Comparison of ENCODE assay signal across 8 mouse cellular contexts in genomic region chr15:98762201-98762621, GRCm38 (mm10). TPM values are rescaled to one million over a fixed set of nuclear protein-coding genes. Genes with fewer than 3 reads are reported as not detected.
A peak's percentile ranks its signal among the peaks of the same experiment; 100 is the strongest.
DNase-seq lines count a peak whose midpoint lies in the region; ATAC-seq lines count a peak whose summit lies in the region.

No protein-coding gene starts in this region.

- DNase-seq in 3T3-L1 (ENCODE audit: low read depth, low spot score) (peak; percentile 75), liver (peak; percentile 77)
- DNase-seq in adrenal gland, postnatal 25 days, result peak; percentile 82

- peak overlapping the region; percentile 86 for H3K27ac ChIP-seq in embryonic facial prominence, embryonic 12.5 days
- peak overlapping the region; percentile 74 for H3K27ac ChIP-seq in heart, embryonic 11.5 days (ENCODE audit: low read depth, low read length)
- H3K27ac ChIP-seq in kidney, embryonic 16.5 days (ENCODE audit: low read length), result peak overlapping the region; percentile 89
- peak overlapping the region; percentile 81 for H3K27ac ChIP-seq in stomach, embryonic 14.5 days (ENCODE audit: low read length)

- H3K36me3 ChIP-seq in embryonic facial prominence, embryonic 12.5 days, result peaks cover 16% of the 10 kb centered on the region; the same call in 1 of the 2 replicates
- H3K36me3 ChIP-seq in heart, embryonic 11.5 days (ENCODE audit: control insufficient read depth, insufficient read depth, low read length), result peaks cover 4% of the 10 kb centered on the region; the same call in 1 of the 2 replicates
- peaks cover 10% of the 10 kb centered on the region; the same call in 1 of the 2 replicates for H3K36me3 ChIP-seq in kidney, embryonic 16.5 days (ENCODE audit: insufficient read depth, low read length)
- peaks cover 5% of the 10 kb centered on the region; the same call in 1 of the 2 replicates for H3K36me3 ChIP-seq in stomach, embryonic 14.5 days (ENCODE audit: control insufficient read depth, insufficient read depth, low read length)

- peak; percentile 68 for ATAC-seq in embryonic facial prominence, embryonic 12.5 days (ENCODE audit: insufficient number of reproducible peaks, insufficient read depth, low FRiP score, low TSS enrichment)
- ATAC-seq in heart, embryonic 11.5 days (replicated peaks; ENCODE audit: insufficient number of reproducible peaks, low FRiP score, low TSS enrichment), result peak; percentile 71
- ATAC-seq in kidney, embryonic 16.5 days (ENCODE audit: low FRiP score, low TSS enrichment), result peak; percentile 87
- peak; percentile 23; the same call in 1 of the 2 replicates for ATAC-seq in monocyte, adult 5-6 weeks (replicated peaks; ENCODE audit: insufficient number of reproducible peaks, low FRiP score, low TSS enrichment, poor library complexity, severe bottlenecking)
- peak; percentile 82 for ATAC-seq in stomach, embryonic 14.5 days (ENCODE audit: insufficient number of reproducible peaks, insufficient read depth, low FRiP score, low read depth)

- WGBS in embryonic facial prominence, embryonic 12.5 days, result under 1% methylated on average over 18 of the region's 24 CpGs
- WGBS in heart, embryonic 11.5 days (ENCODE audit: insufficient replicate concordance), result under 1% methylated on average over 21 of the region's 24 CpGs
- WGBS in kidney, embryonic 16.5 days, result under 1% methylated on average over 23 of the region's 24 CpGs
- WGBS in stomach, embryonic 14.5 days, result 2% methylated on average over 18 of the region's 24 CpGs

- peak overlapping the region; percentile 89 for H3K4me2 ChIP-seq in embryonic facial prominence, embryonic 12.5 days (replicated peaks)
- peak overlapping the region; percentile 93 for H3K4me2 ChIP-seq in heart, embryonic 11.5 days
- peak overlapping the region; percentile 86 for H3K4me2 ChIP-seq in kidney, embryonic 16.5 days (replicated peaks; ENCODE audit: low read depth, low read length)
- peak overlapping the region; percentile 71 for H3K4me2 ChIP-seq in stomach, embryonic 14.5 days (replicated peaks; ENCODE audit: low read depth, low read length)

- peaks cover 18% of the 10 kb centered on the region for H3K4me1 ChIP-seq in embryonic facial prominence, embryonic 12.5 days
- H3K4me1 ChIP-seq in heart, embryonic 11.5 days (ENCODE audit: control insufficient read depth, insufficient read depth, low read length), result peaks cover 10% of the 10 kb centered on the region; the same call in 1 of the 2 replicates
- H3K4me1 ChIP-seq in kidney, embryonic 16.5 days (ENCODE audit: insufficient read depth, low read length), result peaks cover 19% of the 10 kb centered on the region
- H3K4me1 ChIP-seq in stomach, embryonic 14.5 days (ENCODE audit: control insufficient read depth, insufficient read depth, low read length), result peaks cover 5% of the 10 kb centered on the region; the same call in 1 of the 2 replicates

- H3K9ac ChIP-seq in embryonic facial prominence, embryonic 12.5 days, result peak overlapping the region; percentile 89
- peak overlapping the region; percentile 86 for H3K9ac ChIP-seq in heart, embryonic 11.5 days (ENCODE audit: low read depth, low read length)
- peak overlapping the region; percentile 93 for H3K9ac ChIP-seq in kidney, embryonic 16.5 days (replicated peaks; ENCODE audit: low read length)
- peak overlapping the region; percentile 87 for H3K9ac ChIP-seq in stomach, embryonic 14.5 days (replicated peaks; ENCODE audit: low read depth, low read length)

- H3K9me3 ChIP-seq in embryonic facial prominence, embryonic 12.5 days, result no peaks in the 10 kb centered on the region
- no peaks in the 10 kb centered on the region for H3K9me3 ChIP-seq in heart, embryonic 11.5 days (replicated peaks; ENCODE audit: control insufficient read depth, low read length)
- H3K9me3 ChIP-seq in kidney, embryonic 16.5 days (ENCODE audit: low read length), result no peaks in the 10 kb centered on the region
- H3K9me3 ChIP-seq in stomach, embryonic 14.5 days (ENCODE audit: control insufficient read depth, low read depth, low read length), result no peaks in the 10 kb centered on the region

- peaks cover 6% of the 10 kb centered on the region; the same call in 1 of the 2 replicates for H3K27me3 ChIP-seq in embryonic facial prominence, embryonic 12.5 days
- H3K27me3 ChIP-seq in heart, embryonic 11.5 days (ENCODE audit: control insufficient read depth, insufficient read depth, low read length), result peaks cover 13% of the 10 kb centered on the region
- 0 out of 2 replicates have a peak, but pooled peaks cover 4% of the 10 kb centered on the region for H3K27me3 ChIP-seq in kidney, embryonic 16.5 days (ENCODE audit: insufficient read depth, low read length)
- no peaks in the 10 kb centered on the region for H3K27me3 ChIP-seq in stomach, embryonic 14.5 days (ENCODE audit: control insufficient read depth, insufficient read depth, low read length)

- H3K4me3 ChIP-seq in embryonic facial prominence, embryonic 12.5 days, result peak overlapping the region; percentile 98
- H3K4me3 ChIP-seq in heart, embryonic 11.5 days (ENCODE audit: low read depth, low read length), result peak overlapping the region; percentile 99
- peak overlapping the region; percentile 95 for H3K4me3 ChIP-seq in kidney, embryonic 16.5 days (ENCODE audit: low read length)
- peak overlapping the region; percentile 90 for H3K4me3 ChIP-seq in stomach, embryonic 14.5 days (ENCODE audit: low read depth, low read length)

RNA-seq across cellular contexts. Expression of gene Arf3, which starts 0.8 kb away (rescaled TPM):
- total RNA-seq in adrenal gland, postnatal 25 days (2021), result 118 and 138 TPM in 2 replicates
- polyA plus RNA-seq in embryonic facial prominence, embryonic 12.5 days (2016; fragmentation: Nextera tagmentation; extraction: Ambion mirVana), result 51.2 and 52.1 TPM in 2 replicates
- polyA plus RNA-seq in heart, embryonic 11.5 days (2014; fragmentation: Nextera tagmentation; extraction: Ambion mirVana), result 22.8 and 30.7 TPM in 2 replicates
- polyA plus RNA-seq in kidney, embryonic 16.5 days (2015; fragmentation: Nextera tagmentation; extraction: Ambion mirVana), result 56.3 and 59.5 TPM in 2 replicates
- 27.4 to 48.6 TPM (median 30.8 TPM) in 3 replicates for total RNA-seq in monocyte, adult 5-6 weeks (2017)
- 33.2 and 34.5 TPM in 2 replicates for polyA plus RNA-seq in stomach, embryonic 14.5 days (2014; fragmentation: Nextera tagmentation; extraction: Ambion mirVana)

RNA-seq across cellular contexts. Expression of gene Wnt10b, which starts 15.7 kb away (rescaled TPM):
- total RNA-seq in adrenal gland, postnatal 25 days (2021), result 0.43 and 0.55 TPM in 2 replicates
- polyA plus RNA-seq in embryonic facial prominence, embryonic 12.5 days (2016; fragmentation: Nextera tagmentation; extraction: Ambion mirVana), result 1.5 and 1.7 TPM in 2 replicates
- polyA plus RNA-seq in heart, embryonic 11.5 days (2014; fragmentation: Nextera tagmentation; extraction: Ambion mirVana), result not detected in 2 replicates
- 0.17 TPM in 1 of 2 replicates, not detected in the other for polyA plus RNA-seq in kidney, embryonic 16.5 days (2015; fragmentation: Nextera tagmentation; extraction: Ambion mirVana)
- total RNA-seq in monocyte, adult 5-6 weeks (2017), result not detected in 3 replicates
- not detected in 2 replicates for polyA plus RNA-seq in stomach, embryonic 14.5 days (2014; fragmentation: Nextera tagmentation; extraction: Ambion mirVana)

RNA-seq across cellular contexts. Expression of gene Wnt1, which starts 27.4 kb away (rescaled TPM):
- total RNA-seq in adrenal gland, postnatal 25 days (2021), result not detected in 2 replicates
- 0.13 and 0.38 TPM in 2 replicates for polyA plus RNA-seq in embryonic facial prominence, embryonic 12.5 days (2016; fragmentation: Nextera tagmentation; extraction: Ambion mirVana)
- polyA plus RNA-seq in heart, embryonic 11.5 days (2014; fragmentation: Nextera tagmentation; extraction: Ambion mirVana), result not detected in 2 replicates
- not detected in 2 replicates for polyA plus RNA-seq in kidney, embryonic 16.5 days (2015; fragmentation: Nextera tagmentation; extraction: Ambion mirVana)
- total RNA-seq in monocyte, adult 5-6 weeks (2017), result not detected in 3 replicates
- polyA plus RNA-seq in stomach, embryonic 14.5 days (2014; fragmentation: Nextera tagmentation; extraction: Ambion mirVana), result not detected in 2 replicates

RNA-seq across cellular contexts. Expression of gene Fkbp11, which starts 34.2 kb away (rescaled TPM):
- total RNA-seq in adrenal gland, postnatal 25 days (2021), result 7.0 and 7.4 TPM in 2 replicates
- polyA plus RNA-seq in embryonic facial prominence, embryonic 12.5 days (2016; fragmentation: Nextera tagmentation; extraction: Ambion mirVana), result 25.1 and 26.3 TPM in 2 replicates
- 20.4 and 21.1 TPM in 2 replicates for polyA plus RNA-seq in heart, embryonic 11.5 days (2014; fragmentation: Nextera tagmentation; extraction: Ambion mirVana)
- polyA plus RNA-seq in kidney, embryonic 16.5 days (2015; fragmentation: Nextera tagmentation; extraction: Ambion mirVana), result 36.6 and 39.1 TPM in 2 replicates
- 0.11 to 2.2 TPM in 2 of 3 replicates, not detected in the other for total RNA-seq in monocyte, adult 5-6 weeks (2017)
- polyA plus RNA-seq in stomach, embryonic 14.5 days (2014; fragmentation: Nextera tagmentation; extraction: Ambion mirVana), result 38.1 and 39.2 TPM in 2 replicates

RNA-seq across cellular contexts. Expression of gene Ddn, which starts 47.1 kb away (rescaled TPM):
- total RNA-seq in adrenal gland, postnatal 25 days (2021), result 0.09 and 0.24 TPM in 2 replicates
- polyA plus RNA-seq in embryonic facial prominence, embryonic 12.5 days (2016; fragmentation: Nextera tagmentation; extraction: Ambion mirVana), result 0.04 TPM in 1 of 2 replicates, not detected in the other
- 0.11 and 0.25 TPM in 2 replicates for polyA plus RNA-seq in heart, embryonic 11.5 days (2014; fragmentation: Nextera tagmentation; extraction: Ambion mirVana)
- polyA plus RNA-seq in kidney, embryonic 16.5 days (2015; fragmentation: Nextera tagmentation; extraction: Ambion mirVana), result 2.6 and 3.3 TPM in 2 replicates
- not detected in 3 replicates for total RNA-seq in monocyte, adult 5-6 weeks (2017)
- not detected in 2 replicates for polyA plus RNA-seq in stomach, embryonic 14.5 days (2014; fragmentation: Nextera tagmentation; extraction: Ambion mirVana)

Comparison
In these comparisons a context has a peak if more than half of its experiments do, and no peak if none do; other contexts are left out.
1. Peak in every context shown above with its lines: DNase-seq, ATAC-seq, H3K4me3 ChIP-seq and H3K27ac ChIP-seq.
2. ATAC-seq: peak in every context shown above with its lines; median percentile 87 in kidney, embryonic 16.5 days; 82 in stomach, embryonic 14.5 days; 71 in heart, embryonic 11.5 days; 68 in embryonic facial prominence, embryonic 12.5 days; 23 in monocyte, adult 5-6 weeks.